22 mouse cellular contexts compared by ENCODE assay signal in the genomic region with DNA sequence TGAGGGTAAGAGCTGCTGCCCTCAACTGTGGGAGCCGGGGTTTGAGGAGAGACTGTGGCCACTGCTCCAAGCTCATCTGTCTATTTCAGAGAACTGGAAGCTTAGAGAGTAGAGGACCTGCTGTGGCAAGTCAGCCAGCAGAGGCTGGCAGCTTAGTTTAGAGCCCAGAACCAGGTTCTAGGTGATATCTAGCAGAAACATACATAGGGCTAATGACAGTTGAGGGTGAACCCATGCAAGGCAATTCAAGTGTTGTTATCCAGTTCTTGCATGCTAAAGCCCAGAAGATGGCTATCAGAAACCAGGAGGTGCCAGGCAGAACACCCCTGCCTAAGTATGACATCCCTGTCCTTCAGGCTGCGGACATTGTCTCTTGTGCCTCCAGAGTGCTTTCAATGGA. TPM values are rescaled to one million over a fixed set of nuclear protein-coding genes. Genes with fewer than 3 reads are reported as not detected.
"Had no signal": no experiment of that assay in that cellular context is flagged by ENCODE, and none has a peak within 500 bp of the region (broad histone marks: within the 10 kb centered on the region; RNA-seq: fewer than 3 reads in every experiment).

No protein-coding gene starts in this region.

- H3K9ac ChIP-seq: neural tube, embryonic 13.5 days; neural tube, embryonic 15.5 days; stomach, embryonic 15.5 days had no signal

- H3K4me1 ChIP-seq: stomach, embryonic 15.5 days had no signal

- H3K9me3 ChIP-seq: neural tube, embryonic 13.5 days; neural tube, embryonic 15.5 days; stomach, embryonic 15.5 days had no signal

- H3K4me3 ChIP-seq: neural tube, embryonic 13.5 days; neural tube, embryonic 15.5 days; stomach, embryonic 15.5 days had no signal

- H3K27ac ChIP-seq: neural tube, embryonic 13.5 days; neural tube, embryonic 15.5 days; stomach, embryonic 15.5 days; stomach, postnatal 0 days had no signal

- H3K36me3 ChIP-seq: neural tube, embryonic 13.5 days; neural tube, embryonic 15.5 days; stomach, embryonic 15.5 days had no signal

- DNase-seq: right cerebral cortex, adult 18-20 months; right cerebral cortex, postnatal 14 days; right cerebral cortex, postnatal 25 days; right cerebral cortex, postnatal 4 days; spleen, adult 18-20 months; thymus, adult 18-20 months; thymus, adult 2 months; thymus, postnatal 14 days; thymus, postnatal 25 days; thymus, postnatal 36 days; thymus, postnatal 4 days had no signal

- H3K27me3 ChIP-seq: neural tube, embryonic 13.5 days; neural tube, embryonic 15.5 days; stomach, embryonic 15.5 days had no signal

RNA-seq across cellular contexts. Expression of gene Lrcol1, which starts 58.0 kb away (rescaled TPM):
- total RNA-seq: neutrophil, adult 5-6 weeks had no signal
- polyA plus RNA-seq: neural tube, embryonic 13.5 days; neural tube, embryonic 14.5 days; neural tube, embryonic 15.5 days; small intestine, adult 2 months; spleen, adult 2 months; stomach, embryonic 14.5 days; stomach, embryonic 15.5 days; stomach, embryonic 16.5 days; stomach, postnatal 0 days; urinary bladder, adult 2 months had no signal

RNA-seq across cellular contexts. Expression of gene P2rx2, which starts 59.5 kb away (rescaled TPM):
- total RNA-seq: neutrophil, adult 5-6 weeks had no signal
